Mouse (Mus musculus): Measurements from ENCODE around the gene Agap1. TPM values are rescaled to one million over a fixed set of nuclear protein-coding genes. Genes with fewer than 3 reads are reported as not detected.
A peak's percentile ranks its signal among the peaks of the same experiment; 100 is the strongest.

The Agap1 gene
- total RNA-seq, 2 experiments from 2014 or later = 28.3 to 32.3 TPM

DNA sequence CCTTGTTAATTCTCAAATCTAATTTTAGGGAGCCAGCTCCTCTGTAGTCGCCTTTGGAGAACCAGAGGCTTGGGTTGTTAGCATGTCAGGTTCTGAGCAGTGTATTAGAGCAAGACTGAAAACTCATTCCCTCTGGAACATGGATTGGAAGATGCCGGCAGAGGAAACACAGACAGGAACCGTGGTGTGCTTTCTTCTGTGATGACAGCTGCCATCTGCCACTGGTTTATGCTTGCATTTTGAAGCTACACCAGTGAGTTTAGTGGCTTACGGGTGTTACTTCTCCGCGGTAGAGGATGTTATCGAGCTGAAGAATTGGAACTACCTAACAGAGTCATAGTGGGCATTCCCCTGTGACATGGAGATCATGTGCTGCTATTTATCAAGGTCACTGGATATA, 136.4 kb downstream of the Agap1 start:
- intact Hi-C loops (cut with DNase I; ENCODE audit: low total_unique reads) = no loop called here
- DNase-seq = no peak

DNA sequence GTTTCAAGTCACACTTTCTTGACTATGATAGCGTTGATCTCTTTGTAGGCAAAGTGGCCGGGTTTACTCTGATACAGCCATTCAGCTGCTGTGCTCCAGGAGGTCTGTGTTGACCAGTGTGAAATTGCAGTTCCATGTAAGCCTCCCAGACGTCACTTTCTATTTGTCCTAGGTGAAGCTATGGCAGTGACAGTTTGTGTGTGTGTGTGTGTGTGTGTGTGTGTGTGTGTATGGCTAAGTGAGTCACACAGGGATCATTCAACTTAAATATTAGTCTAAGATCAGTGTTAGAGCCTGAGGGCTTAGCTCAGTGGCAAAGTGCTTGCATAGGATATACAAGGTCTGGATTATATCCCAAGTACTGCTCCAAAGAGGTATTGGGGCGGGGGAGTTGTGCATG, 138.6 kb downstream of the Agap1 start:
- intact Hi-C loops (cut with DNase I; ENCODE audit: low total_unique reads) = no loop called here

GRCm38 (mm10) chr1:89594999-89595398, 140.4 kb downstream of the Agap1 start:
- intact Hi-C loops (cut with DNase I; ENCODE audit: low total_unique reads) = no loop called here
- no peak for DNase-seq

More for the DNA sequence above, 138.6 kb downstream of the Agap1 start:
- no peak for DNase-seq

DNA sequence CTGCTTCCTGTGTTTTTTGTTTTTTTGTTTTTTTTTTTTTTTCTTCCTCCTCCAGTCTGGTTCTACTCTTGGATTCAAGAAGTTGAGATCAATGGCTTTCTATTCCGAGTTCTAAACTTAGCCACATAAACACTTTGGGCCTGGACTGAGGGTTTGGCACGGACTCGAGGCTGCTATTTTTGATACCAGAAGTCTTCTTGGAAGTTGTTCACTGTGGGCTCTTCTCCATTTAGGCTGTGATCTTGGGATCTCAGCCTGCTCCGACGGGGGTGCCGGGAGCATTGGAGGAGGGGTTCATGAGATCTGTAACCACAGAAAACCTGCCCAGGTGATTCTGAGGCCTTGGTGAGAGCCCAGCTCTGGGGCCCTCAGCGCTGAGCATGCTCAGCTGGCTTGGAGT, 140.8 kb downstream of the Agap1 start:
- intact Hi-C loops (cut with DNase I; ENCODE audit: low total_unique reads) = no loop called here
- peak; percentile 47 for DNase-seq

GRCm38 (mm10) chr1:89596223-89596622, 141.6 kb downstream of the Agap1 start:
- DNase-seq = no peak
- intact Hi-C loops (cut with DNase I; ENCODE audit: low total_unique reads) = no loop called here

- no peak for DNase-seq
- intact Hi-C loops (cut with DNase I; ENCODE audit: low total_unique reads) = no loop called here
Observed at GRCm38 (mm10) chr1:89598906-89599305, 144.3 kb downstream of the Agap1 start.

GRCm38 (mm10) chr1:89599983-89600741, 145.6 kb downstream of the Agap1 start:
- no peak for DNase-seq
- intact Hi-C loops (cut with DNase I; ENCODE audit: low total_unique reads) = loop anchor here (5.0 kb wide), 1 partner anchor 37 kb away; no protein-coding TSS in a partner anchor

- intact Hi-C loops (cut with DNase I; ENCODE audit: low total_unique reads) = loop anchor here (5.0 kb wide), 1 partner anchor 36 kb away; no protein-coding TSS in a partner anchor
Observed at GRCm38 (mm10) chr1:89601349-89601748, 146.7 kb downstream of the Agap1 start.

DNA sequence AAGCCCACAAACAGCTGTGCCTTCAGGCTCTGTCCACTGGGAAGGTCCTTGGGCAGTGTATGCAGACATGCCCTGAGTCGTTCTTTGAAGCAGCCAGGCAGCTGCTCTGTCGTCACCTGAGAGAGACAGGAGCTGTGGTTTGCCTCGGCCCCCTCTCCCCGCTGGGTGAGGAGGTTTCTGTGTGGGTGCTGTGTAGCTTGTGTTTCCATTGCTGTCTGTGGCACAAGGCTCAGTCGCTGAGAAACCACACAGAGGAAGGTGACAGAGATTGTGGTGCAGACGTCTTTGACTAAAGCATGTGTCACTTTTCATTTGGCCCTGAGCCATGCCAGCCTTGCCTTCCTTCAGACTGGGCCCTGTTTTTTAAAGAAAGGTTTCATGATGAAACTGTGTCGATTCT, 148.3 kb downstream of the Agap1 start:
- intact Hi-C loops (cut with DNase I; ENCODE audit: low total_unique reads) = loop anchor here (5.0 kb wide), 1 partner anchor 34 kb away; no protein-coding TSS in a partner anchor
- no peak for DNase-seq

More at GRCm38 (mm10) chr1:89601349-89601748, 146.7 kb downstream of the Agap1 start:
- no peak for DNase-seq

GRCm38 (mm10) chr1:89606612-89607011, 152.0 kb downstream of the Agap1 start:
- peak; percentile 73 for DNase-seq
- intact Hi-C loops (cut with DNase I; ENCODE audit: low total_unique reads) = loop anchor here (2.0 kb wide), 1 partner anchor 80 kb away; no protein-coding TSS in a partner anchor

DNA sequence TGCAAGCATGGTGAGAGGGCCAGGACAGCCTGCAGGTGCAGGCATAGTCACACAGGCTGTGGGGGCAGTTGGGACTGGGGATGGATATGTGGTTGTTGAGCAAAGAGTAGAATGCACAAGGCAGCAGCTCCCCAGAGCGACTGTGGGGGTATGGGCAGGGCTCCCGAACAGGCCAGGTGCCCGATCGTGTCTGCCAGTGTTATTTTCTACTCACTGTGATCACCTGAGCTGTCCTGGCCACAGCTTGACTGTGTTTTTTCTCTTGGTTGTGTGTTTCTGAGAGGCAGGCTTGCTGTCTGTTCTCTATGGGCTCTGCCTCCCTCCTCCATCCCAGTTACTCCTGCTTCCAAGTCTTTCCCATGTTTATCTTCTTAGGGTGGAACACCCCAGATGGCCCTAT, 154.2 kb downstream of the Agap1 start:
- DNase-seq = no peak
- intact Hi-C loops (cut with DNase I; ENCODE audit: low total_unique reads) = no loop called here

- DNase-seq = no peak
- intact Hi-C loops (cut with DNase I; ENCODE audit: low total_unique reads) = no loop called here
Observed at GRCm38 (mm10) chr1:89609964-89610363, 155.4 kb downstream of the Agap1 start.

DNA sequence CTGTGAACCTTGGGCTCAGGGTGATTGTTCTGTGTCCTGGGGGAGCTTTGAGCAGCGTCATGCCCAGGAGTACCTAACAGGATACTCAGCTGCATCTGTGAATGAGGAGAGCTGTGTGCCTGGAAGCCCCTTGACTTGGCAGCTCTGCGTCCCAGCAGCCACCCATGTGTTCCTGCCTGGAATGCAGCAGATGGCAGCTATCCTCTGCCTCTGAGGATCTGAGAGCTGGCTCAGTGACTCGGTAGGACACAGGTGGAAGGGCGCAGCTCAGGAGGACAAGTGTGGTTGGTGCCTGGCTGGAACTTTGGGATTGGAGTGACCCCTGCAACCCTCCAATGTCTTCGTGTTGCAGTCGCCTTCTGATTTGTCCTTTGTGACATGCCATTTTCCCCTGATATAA, 156.9 kb downstream of the Agap1 start:
- no peak for DNase-seq
- intact Hi-C loops (cut with DNase I; ENCODE audit: low total_unique reads) = no loop called here

- no peak for DNase-seq
- intact Hi-C loops (cut with DNase I; ENCODE audit: low total_unique reads) = no loop called here
Observed at GRCm38 (mm10) chr1:89613234-89613870, 158.7 kb downstream of the Agap1 start.

GRCm38 (mm10) chr1:89616556-89616955, 161.9 kb downstream of the Agap1 start:
- no peak for DNase-seq
- intact Hi-C loops (cut with DNase I; ENCODE audit: low total_unique reads) = no loop called here

- intact Hi-C loops (cut with DNase I; ENCODE audit: low total_unique reads) = no loop called here
- DNase-seq = peak; percentile 75
Observed at GRCm38 (mm10) chr1:89617336-89617735, 162.7 kb downstream of the Agap1 start.

DNA sequence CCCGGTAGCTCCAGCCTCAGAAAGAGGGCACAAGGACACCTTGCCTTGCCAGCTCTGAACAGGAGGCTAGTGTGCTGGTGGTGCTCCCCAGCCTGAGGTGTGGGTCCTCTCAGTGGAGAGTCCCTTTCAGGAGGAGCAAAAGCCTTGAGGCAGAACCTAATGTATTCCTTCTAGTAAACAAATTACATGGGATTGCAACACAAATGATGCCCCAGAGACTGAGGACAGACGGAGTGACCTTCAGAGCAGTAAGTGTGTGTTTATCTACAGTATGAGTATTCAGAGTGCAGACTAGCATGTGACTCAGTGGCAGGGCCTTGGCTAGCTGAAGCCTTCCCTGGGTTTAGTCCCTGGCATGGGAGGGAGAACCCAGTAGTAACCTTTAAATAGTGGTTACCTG, 165.4 kb downstream of the Agap1 start:
- no peak for DNase-seq
- intact Hi-C loops (cut with DNase I; ENCODE audit: low total_unique reads) = no loop called here

DNA sequence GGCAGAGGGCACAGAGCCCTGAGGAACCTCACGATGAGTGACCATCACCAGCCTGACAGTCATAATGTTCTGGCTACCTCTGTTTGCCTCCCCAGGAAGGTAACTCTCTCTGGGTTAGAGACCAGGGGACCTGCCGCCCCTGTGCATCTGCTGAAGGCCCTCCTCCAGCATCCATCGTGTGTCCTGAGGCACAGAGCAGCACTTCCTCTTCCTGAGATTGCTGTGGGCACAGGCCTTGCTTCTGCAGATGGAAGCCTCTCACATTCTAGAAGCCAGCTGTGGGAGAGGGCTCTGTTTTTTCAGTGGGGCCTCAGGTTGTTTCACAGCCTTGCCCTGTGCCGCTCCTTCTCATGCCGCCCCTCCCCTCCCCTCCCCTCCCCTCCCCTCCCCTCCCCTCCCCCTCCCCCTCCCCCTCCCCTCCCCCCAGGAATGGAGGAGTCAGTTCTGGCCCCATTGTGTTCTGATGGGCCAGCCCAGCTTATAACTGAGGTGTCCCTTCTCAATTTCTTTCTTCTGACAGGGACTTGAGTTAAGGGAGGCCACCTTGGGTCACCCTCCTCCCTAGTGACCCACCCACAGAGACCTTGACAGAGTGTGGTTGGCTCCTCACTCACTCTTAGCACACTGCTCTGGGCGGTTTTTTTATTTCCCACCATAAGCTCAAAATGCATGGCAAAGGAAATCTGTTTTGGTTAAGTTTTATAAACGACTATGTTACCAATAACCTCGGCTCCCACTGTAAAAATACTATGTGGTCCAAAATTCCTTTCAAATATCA, 166.6 kb downstream of the Agap1 start:
- no peak for DNase-seq
- intact Hi-C loops (cut with DNase I; ENCODE audit: low total_unique reads) = no loop called here

DNA sequence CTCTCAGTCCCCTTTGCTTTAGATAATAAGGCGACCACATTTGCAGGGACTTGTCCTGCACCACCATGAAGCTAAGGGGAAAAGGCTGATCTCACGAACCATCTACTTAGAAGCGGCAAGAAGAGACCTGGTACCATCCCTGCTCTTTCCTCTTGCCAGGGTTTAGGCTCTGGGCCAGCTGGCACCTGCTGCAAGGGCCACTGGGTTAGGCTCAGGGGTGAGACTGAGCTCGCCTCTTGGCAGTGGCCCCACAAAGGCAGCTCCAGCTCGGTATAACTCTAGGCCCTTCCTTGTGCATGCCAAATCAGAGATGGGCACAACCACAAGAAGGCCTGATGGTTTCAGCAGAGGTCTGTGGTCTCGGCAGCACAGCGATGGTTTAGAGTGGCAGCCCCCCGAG, 167.3 kb downstream of the Agap1 start:
- intact Hi-C loops (cut with DNase I; ENCODE audit: low total_unique reads) = no loop called here

GRCm38 (mm10) chr1:89622801-89623200, 168.2 kb downstream of the Agap1 start:
- no peak for DNase-seq
- intact Hi-C loops (cut with DNase I; ENCODE audit: low total_unique reads) = no loop called here

More for the DNA sequence above, 167.3 kb downstream of the Agap1 start:
- DNase-seq = peak; percentile 85
